Mouse (Mus musculus) myocyte (in vitro differentiated cells): Measurements from ENCODE around the gene Psmc4.

Source experiments
- CEBPB ChIP-seq: IDR thresholded peaks from 2 replicates; pipeline ENCODE4 v1.6.1; 2011; ENCODE audit warnings: mild to moderate bottlenecking, moderate library complexity; ENCODE audit not compliant: poor library complexity, insufficient read depth, severe bottlenecking
- E2F4 ChIP-seq: IDR thresholded peaks from one replicate; pipeline ENCODE4 v1.6.1; 2011; ENCODE audit warnings: mild to moderate bottlenecking, control low read depth, moderate library complexity; ENCODE audit not compliant: insufficient read depth
- MAX ChIP-seq: IDR thresholded peaks from one replicate; pipeline ENCODE4 v1.6.1; 2011; ENCODE audit warnings: low read depth, mild to moderate bottlenecking, control low read depth
- MYOG ChIP-seq, 3 experiments: IDR thresholded peaks; one replicate each; pipeline ENCODE4 v1.6.1; 2011; ENCODE audit warnings: control low read depth in 2 of 3, low read depth in 2 of 3, mild to moderate bottlenecking in 2 of 3; ENCODE audit not compliant: insufficient read length in 2 of 3, control insufficient read depth in 1 of 3, insufficient read depth in 1 of 3
- POLR2A ChIP-seq: IDR thresholded peaks from one replicate; pipeline ENCODE4 v1.6.1; 2011; ENCODE audit warnings: low read depth, mild to moderate bottlenecking, control low read depth, moderate library complexity; ENCODE audit not compliant: insufficient read length
- POLR2AphosphoS2 ChIP-seq: IDR thresholded peaks from one replicate; pipeline ENCODE4 v1.6.1; 2011; ENCODE audit warnings: low read depth, control low read depth; ENCODE audit not compliant: insufficient read length
- REST ChIP-seq: IDR thresholded peaks from one replicate; pipeline ENCODE4 v1.6.1; 2011; ENCODE audit warnings: mild to moderate bottlenecking, control low read depth, moderate library complexity; ENCODE audit not compliant: insufficient read depth, insufficient read length
- TCF12 ChIP-seq: IDR thresholded peaks from one replicate; pipeline ENCODE4 v1.6.1; 2011; ENCODE audit warnings: mild to moderate bottlenecking, control low read depth; ENCODE audit not compliant: poor library complexity, insufficient read depth, severe bottlenecking
- TCF3 ChIP-seq: IDR thresholded peaks from one replicate; pipeline ENCODE4 v1.6.1; 2011; ENCODE audit warnings: low read depth, control low read depth; ENCODE audit not compliant: insufficient read length
- USF1 ChIP-seq: IDR thresholded peaks from one replicate; pipeline ENCODE4 v1.6.1; 2011; ENCODE audit warnings: low read depth, mild to moderate bottlenecking, control low read depth, moderate library complexity

GRCm38 (mm10) chr7:28084215-28084614 lies 34.3 kb upstream of the Psmc4 start:
- TF ChIP-seq E2F4 = no peak
- no peak for TF ChIP-seq REST
- no peak for TF ChIP-seq POLR2A
- no peak for TF ChIP-seq USF1
- TF ChIP-seq TCF12 = no peak
- no peak for TF ChIP-seq MAX
- TF ChIP-seq POLR2AphosphoS2 = no peak
- TF ChIP-seq CEBPB = no peak
- no peak for TF ChIP-seq MYOG (IDR thresholded peaks at IDR 0.05; ENCODE audit: control insufficient read depth in 1 of 3, insufficient read depth in 1 of 3, insufficient read length in 2 of 3, low read depth in 2 of 3)
- no peak for TF ChIP-seq TCF3
